Mouse (Mus musculus) neural tube, embryonic 13.5 days (tissue): Measurements from ENCODE around the gene Tfpi. TPM values are rescaled to one million over a fixed set of nuclear protein-coding genes. Genes with fewer than 3 reads are reported as not detected.
"Not testable (repeated sequence)": the region's sequence is repeated elsewhere in the genome, so short reads cannot be mapped to it uniquely, and the experiment has no call there.

Experiments
- ATAC-seq: fragments of 200-750 bp; cut with Nextera tagmentation; 2 replicates; pipeline ENCODE4 v1.8.0; 2017; ENCODE audit warnings: low read depth, mild to moderate bottlenecking, moderate TSS enrichment, moderate library complexity
- H3K27ac ChIP-seq: fragments of 300-500 bp; sonication (generic); replicated peaks from 2 replicates; pipeline ENCODE4 v1.5.1; 2015; ENCODE audit warnings: moderate library complexity, mild to moderate bottlenecking, inconsistent platforms
- H3K27me3 ChIP-seq: fragments of 300-500 bp; sonication (generic); 2 replicates; pipeline ENCODE4 v1.6.1; 2015; ENCODE audit warnings: mild to moderate bottlenecking, inconsistent platforms
- H3K36me3 ChIP-seq: fragments of 300-500 bp; sonication (generic); 2 replicates; pipeline ENCODE4 v1.6.1; 2015; ENCODE audit warnings: mild to moderate bottlenecking, inconsistent platforms
- H3K4me1 ChIP-seq: fragments of 300-500 bp; sonication (generic); replicated peaks from 2 replicates; pipeline ENCODE4 v1.6.1; 2015; ENCODE audit warnings: inconsistent platforms
- H3K4me2 ChIP-seq: fragments of 300-500 bp; sonication (generic); 2 replicates; pipeline ENCODE4 v1.6.1; 2015; ENCODE audit warnings: inconsistent platforms, mild to moderate bottlenecking, moderate library complexity
- H3K4me3 ChIP-seq: fragments of 300-500 bp; sonication (generic); 2 replicates; pipeline ENCODE4 v1.5.1; 2015; ENCODE audit warnings: mild to moderate bottlenecking, inconsistent platforms
- H3K9ac ChIP-seq: fragments of 300-500 bp; sonication (generic); 2 replicates; pipeline ENCODE4 v1.6.1; 2015; ENCODE audit warnings: moderate library complexity, mild to moderate bottlenecking, inconsistent platforms
- H3K9me3 ChIP-seq: fragments of 300-500 bp; sonication (generic); 2 replicates; pipeline ENCODE4 v1.6.1; 2016; ENCODE audit warnings: inconsistent platforms
- whole genome bisulfite sequencing: fragments of 180-500 bp; shearing (Covaris S2); methylation state at CpG from one replicate; pipeline ENCODE4 v1.1.7; 2015; 5-methylcytosine and 5-hydroxymethylcytosine counted together
- polyA plus RNA-seq: library from polyadenylated mRNA; unstranded; fragments of >200 nt; fragmentation: Nextera tagmentation; extraction: Ambion mirVana; gene quantifications from 2 replicates; pipeline ENCODE4 v1.2.1, GENCODE M21; 2015

Tfpi gene
- polyA plus RNA-seq: 26.3 and 28.7 TPM in 2 replicates

DNA sequence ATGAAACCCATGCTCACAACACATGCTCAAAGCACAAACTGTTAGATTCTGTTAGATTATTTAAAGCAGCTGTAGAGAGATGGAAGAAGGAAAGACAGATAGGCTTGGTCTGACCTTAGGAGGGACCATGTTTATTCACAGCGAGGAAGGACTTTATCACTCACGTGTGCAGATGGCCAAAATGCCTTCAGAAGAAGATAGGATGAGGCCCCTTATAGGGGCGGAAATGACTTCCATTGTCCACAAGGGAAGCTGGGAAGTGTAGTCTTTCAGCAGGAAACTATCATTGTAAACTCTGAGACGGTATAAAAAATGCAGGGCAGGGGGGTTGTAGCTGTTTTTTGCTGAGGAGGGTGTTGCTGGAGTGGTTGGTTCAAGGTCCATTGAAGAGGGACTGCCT is at the start of gene Tfpi:
Gene Tfpi (minus strand): TSS at position 199 of the 400 bp plus-strand sequence.
- peak within 1 kb of the TSS; percentile 23; the same call in 1 of the 2 replicates for H3K27ac ChIP-seq
- no peaks in the 10 kb centered on the region for H3K9me3 ChIP-seq
- 68% methylated on average over 4 of the region's 4 CpGs for WGBS
- H3K4me1 ChIP-seq: no peaks in the 10 kb centered on the region; the same call in 1 of the 2 replicates
- H3K4me3 ChIP-seq: peak within 1 kb of the TSS; percentile 10
- no peaks in the 10 kb centered on the region for H3K27me3 ChIP-seq
- no peak within 1 kb of the TSS; the same call in 1 of the 2 replicates for H3K9ac ChIP-seq
- H3K36me3 ChIP-seq: no peaks in the 10 kb centered on the region
- H3K4me2 ChIP-seq: peak within 1 kb of the TSS; percentile 37
- ATAC-seq: no peak

DNA sequence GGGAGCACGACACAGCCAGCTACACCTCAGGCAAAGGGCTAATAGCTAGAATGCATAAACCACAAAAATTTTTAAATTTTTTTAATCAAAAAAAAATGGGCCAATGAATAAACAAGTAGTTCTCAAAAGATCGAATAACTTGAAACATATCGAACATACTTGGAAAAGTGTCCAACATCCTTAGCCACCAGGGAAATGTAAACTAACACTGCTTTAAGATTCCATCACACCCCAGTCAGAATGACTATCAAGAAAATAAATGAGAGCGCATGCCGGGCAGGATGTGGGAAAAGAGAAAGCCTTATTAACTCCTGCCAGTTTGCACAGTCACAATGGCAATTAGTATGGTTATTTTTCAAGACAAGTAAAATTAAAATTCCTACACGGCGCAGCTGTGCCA is 49.6 kb upstream of the Tfpi start:
- WGBS: 74% methylated on average over 7 of the region's 7 CpGs
- no peaks in the 10 kb centered on the region for H3K36me3 ChIP-seq
- ATAC-seq: no peak
- H3K9me3 ChIP-seq: no peaks in the 10 kb centered on the region
- no peaks in the 10 kb centered on the region for H3K27me3 ChIP-seq
- no peaks in the 10 kb centered on the region for H3K4me1 ChIP-seq
- H3K9ac ChIP-seq: no peak overlapping the region
- no peak overlapping the region for H3K4me3 ChIP-seq
- H3K27ac ChIP-seq: no peak overlapping the region
- H3K4me2 ChIP-seq: no peak overlapping the region

DNA sequence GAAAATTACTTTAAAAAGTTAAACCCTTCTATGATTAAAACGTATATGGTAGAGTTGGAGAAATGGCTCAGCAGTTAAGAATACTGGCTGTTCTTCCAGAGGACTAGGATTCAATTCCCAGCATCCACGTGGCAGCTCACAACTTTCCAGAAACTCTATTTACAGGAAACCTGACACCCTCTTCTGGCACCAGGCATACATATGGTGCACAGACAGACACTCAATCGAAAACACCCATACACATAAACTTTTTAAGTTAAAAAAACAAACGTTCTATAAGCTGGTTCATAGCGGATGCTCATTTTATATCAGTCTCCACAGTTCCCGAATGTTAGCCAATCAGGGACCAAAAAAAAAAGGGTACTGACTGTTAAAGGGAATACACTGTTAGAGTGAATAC is 49.2 kb upstream of the Tfpi start:
- H3K4me3 ChIP-seq: no peak overlapping the region
- H3K9ac ChIP-seq: no peak overlapping the region
- no peak overlapping the region for H3K4me2 ChIP-seq
- H3K27me3 ChIP-seq: no peaks in the 10 kb centered on the region
- no peak overlapping the region for H3K27ac ChIP-seq
- H3K36me3 ChIP-seq: no peaks in the 10 kb centered on the region
- no peaks in the 10 kb centered on the region for H3K4me1 ChIP-seq
- H3K9me3 ChIP-seq: no peaks in the 10 kb centered on the region
- ATAC-seq: no peak
- 75% methylated on average over 6 of the region's 6 CpGs for WGBS

DNA sequence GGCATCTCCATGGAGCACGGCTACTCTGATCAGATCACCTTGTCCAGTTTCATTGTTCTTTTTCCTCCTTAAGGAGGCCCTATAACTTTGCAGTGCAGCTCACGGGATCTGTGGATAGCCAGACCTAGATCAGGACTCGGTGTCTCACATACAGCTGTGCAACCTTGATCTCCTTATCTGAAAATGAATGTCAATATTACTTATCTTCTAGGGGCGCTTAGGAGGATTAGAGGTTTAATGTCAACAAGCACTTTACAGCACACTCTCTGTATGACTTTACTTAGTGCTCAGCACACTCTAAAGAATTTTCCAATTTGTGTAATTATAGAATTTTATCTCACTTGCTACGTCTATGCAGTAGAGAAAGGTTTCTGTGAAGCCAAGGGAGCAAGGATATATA is 48.5 kb upstream of the Tfpi start:
- Histone ChIP-seq H3K27me3 (no peaks in the 10 kb centered on the region), H3K4me1 (no peaks in the 10 kb centered on the region), H3K36me3 (no peaks in the 10 kb centered on the region), H3K4me3 (no peak overlapping the region), H3K9me3 (no peaks in the 10 kb centered on the region), H3K27ac (no peak overlapping the region), H3K9ac (no peak overlapping the region), H3K4me2 (no peak overlapping the region)
- no peak for ATAC-seq
- 91% methylated on average over 5 of the region's 5 CpGs for WGBS

DNA sequence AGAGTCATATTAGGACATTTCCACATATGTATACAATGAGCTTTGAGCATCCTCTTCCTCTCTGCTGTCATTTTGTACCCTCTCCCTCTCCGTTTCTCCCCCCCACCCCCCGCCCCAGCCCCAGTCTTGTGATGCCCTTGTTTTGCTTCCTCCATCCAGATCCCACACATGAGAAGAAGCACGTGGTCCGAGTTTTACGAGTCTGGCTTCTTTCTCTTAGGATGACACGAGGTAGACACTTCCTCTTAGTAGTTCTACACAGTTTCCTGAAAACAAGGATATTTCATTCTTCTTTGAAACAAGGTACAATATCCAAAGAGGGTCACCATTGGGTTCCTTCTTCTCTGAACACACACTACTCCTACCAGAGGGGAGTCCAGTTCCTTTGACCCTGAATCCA is 47.4 kb upstream of the Tfpi start:
- no peak for ATAC-seq
- Histone ChIP-seq H3K36me3 (no peaks in the 10 kb centered on the region), H3K9me3 (no peaks in the 10 kb centered on the region), H3K4me3 (no peak overlapping the region), H3K4me2 (no peak overlapping the region), H3K27me3 (no peaks in the 10 kb centered on the region), H3K9ac (no peak overlapping the region), H3K4me1 (no peaks in the 10 kb centered on the region), H3K27ac (no peak overlapping the region)
- WGBS: 87% methylated on average over 6 of the region's 6 CpGs

DNA sequence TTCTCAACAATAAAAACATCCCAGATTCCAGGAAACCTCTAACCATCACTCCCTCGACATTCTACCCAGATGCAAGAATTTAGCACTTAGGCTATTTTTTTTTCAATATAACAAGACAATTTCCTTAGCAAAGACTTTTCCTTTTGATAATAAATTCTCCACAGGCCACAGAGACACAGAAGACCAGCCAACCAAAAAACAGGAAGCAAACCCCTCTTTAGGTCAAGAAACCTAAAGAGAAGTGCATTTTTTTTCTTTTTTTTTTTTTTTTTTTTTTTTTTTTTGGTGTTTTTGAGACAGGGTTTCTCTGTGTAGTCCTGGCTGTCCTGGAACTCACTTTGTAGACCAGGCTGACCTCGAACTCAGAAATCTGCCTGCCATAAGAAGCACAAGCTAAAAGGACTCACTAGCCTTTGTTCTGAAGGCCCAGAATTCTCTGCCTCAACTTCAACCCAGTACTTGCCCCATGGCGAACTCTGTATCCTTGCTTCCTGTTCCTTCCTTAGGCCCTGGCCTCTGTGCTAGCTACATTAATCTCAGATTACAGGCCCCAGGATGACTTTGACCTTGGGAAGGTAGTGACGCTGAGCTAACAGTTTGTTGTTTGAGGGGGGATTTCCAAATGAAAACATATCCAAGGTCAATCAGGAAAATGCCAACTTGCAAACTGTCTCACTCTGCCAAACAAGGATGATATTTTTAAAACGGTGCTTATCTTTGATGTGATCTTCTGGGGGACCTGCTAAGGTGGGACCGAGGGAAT is 46.7 kb upstream of the Tfpi start:
- H3K4me3 ChIP-seq: no peak overlapping the region
- H3K9me3 ChIP-seq: no peaks in the 10 kb centered on the region
- no peak overlapping the region for H3K9ac ChIP-seq
- no peak for ATAC-seq
- H3K36me3 ChIP-seq: no peaks in the 10 kb centered on the region
- H3K4me2 ChIP-seq: no peak overlapping the region
- H3K27me3 ChIP-seq: no peaks in the 10 kb centered on the region
- whole genome bisulfite sequencing: 81% methylated on average over 6 of the region's 6 CpGs
- H3K4me1 ChIP-seq: no peaks in the 10 kb centered on the region
- H3K27ac ChIP-seq: no peak overlapping the region

DNA sequence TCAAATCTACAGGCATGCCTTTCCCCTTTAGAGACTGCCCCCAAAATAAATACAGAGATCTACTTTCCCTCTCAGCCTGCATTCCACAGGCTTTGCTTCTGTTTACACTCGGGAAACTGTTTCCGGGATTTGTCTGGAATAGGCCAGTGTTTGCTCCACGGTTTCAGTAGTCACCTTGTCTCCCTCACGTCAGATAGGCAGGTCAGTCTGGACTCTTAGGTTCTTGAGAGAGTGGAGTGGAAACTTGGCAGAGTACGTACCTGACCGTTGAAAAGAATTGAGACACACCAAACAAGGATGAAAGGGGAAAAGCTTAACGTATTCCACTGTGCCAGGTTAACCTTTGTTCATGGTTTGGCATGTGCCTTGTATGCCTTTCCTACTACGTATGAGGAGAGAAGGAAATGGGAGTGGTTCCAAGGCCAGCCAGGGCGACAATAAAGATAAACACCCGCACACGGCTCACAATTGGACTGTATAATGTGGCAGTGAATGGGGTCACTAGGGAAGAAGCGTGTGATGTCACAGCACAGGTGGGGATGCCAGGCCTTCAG is 43.0 kb upstream of the Tfpi start:
- no peak overlapping the region for H3K4me2 ChIP-seq
- WGBS: 82% methylated on average over 12 of the region's 12 CpGs
- ATAC-seq: no peak
- no peak overlapping the region for H3K4me3 ChIP-seq
- H3K36me3 ChIP-seq: no peaks in the 10 kb centered on the region
- no peak overlapping the region for H3K9ac ChIP-seq
- no peaks in the 10 kb centered on the region for H3K4me1 ChIP-seq
- no peaks in the 10 kb centered on the region for H3K27me3 ChIP-seq
- H3K9me3 ChIP-seq: 0 out of 2 replicates have a peak, but pooled peaks cover 5% of the 10 kb centered on the region
- H3K27ac ChIP-seq: no peak overlapping the region

DNA sequence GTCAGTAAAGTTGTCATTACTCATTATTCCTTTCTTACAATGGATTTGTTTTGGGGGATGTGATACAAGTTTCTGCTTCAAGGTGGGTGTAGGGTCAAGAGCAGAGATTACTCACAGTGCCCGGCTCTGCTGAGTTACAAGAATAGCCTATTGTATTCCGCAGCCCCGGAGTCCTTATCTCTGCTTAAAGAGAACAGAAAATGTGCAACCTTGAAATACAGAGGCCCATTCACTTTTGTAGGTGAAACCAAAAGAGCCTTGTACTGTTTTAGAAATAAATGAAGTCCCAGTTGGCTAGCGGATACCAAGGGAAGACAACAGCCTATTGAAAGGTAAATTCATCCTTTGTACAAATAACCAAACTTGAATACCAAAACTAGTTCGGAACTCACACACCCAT is 42.2 kb upstream of the Tfpi start:
- Histone ChIP-seq H3K4me2 (no peak overlapping the region), H3K4me1 (no peaks in the 10 kb centered on the region), H3K27me3 (no peaks in the 10 kb centered on the region), H3K36me3 (no peaks in the 10 kb centered on the region), H3K9me3 (0 out of 2 replicates have a peak, but pooled peaks cover 5% of the 10 kb centered on the region), H3K9ac (no peak overlapping the region), H3K4me3 (no peak overlapping the region), H3K27ac (no peak overlapping the region)
- WGBS: 55% methylated on average over 5 of the region's 5 CpGs
- no peak for ATAC-seq

DNA sequence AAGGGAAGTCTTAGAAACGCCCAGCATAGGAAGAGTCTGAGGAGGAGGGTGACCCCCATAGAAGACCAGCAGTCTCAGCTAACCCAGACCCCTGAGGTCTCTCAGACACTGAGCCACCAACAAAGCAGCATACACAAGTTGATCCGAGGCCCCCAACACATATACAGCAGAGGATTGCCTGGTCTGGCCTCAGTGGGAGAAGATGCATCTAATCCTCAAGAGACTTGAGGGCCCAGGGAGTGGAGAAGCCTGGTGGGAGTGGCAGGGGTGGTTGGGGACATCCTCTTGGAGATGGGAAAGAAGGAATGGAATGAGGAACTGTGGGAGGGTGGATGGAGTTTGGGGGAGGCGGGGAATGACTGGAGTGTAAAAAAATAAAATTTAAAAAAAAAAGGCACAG is 36.7 kb upstream of the Tfpi start:
- Histone ChIP-seq H3K27ac (no peak overlapping the region), H3K4me2 (no peak overlapping the region), H3K27me3 (no peaks in the 10 kb centered on the region), H3K4me1 (no peaks in the 10 kb centered on the region), H3K36me3 (no peaks in the 10 kb centered on the region), H3K9me3 (0 out of 2 replicates have a peak, but pooled peaks cover 5% of the 10 kb centered on the region), H3K9ac (no peak overlapping the region), H3K4me3 (no peak overlapping the region)
- ATAC-seq: no peak
- WGBS: 94% methylated on average over 3 of the region's 3 CpGs

DNA sequence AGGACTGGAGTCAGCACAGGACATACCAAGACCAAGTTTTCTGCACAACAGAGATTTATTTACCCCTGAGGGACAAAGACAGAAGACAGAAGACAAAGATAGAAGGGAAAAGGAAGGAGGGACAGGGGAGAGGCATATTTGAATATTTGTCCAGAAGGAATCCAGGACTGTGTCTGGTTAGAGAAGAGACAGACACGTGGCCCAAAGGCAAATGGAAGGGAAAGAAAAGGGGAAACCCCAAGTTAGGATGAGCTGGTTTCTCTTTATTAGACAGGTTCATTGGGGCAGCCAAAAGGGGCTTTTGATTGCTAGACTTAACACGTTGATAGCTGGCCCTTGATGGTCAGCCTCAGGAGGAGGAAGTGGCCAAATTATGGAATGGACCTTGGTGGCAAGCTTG is 34.9 kb upstream of the Tfpi start:
- H3K9me3 ChIP-seq: 0 out of 2 replicates have a peak, but pooled peaks cover 2% of the 10 kb centered on the region
- no peak overlapping the region for H3K9ac ChIP-seq
- 79% methylated on average over 2 of the region's 2 CpGs for WGBS
- no peaks in the 10 kb centered on the region for H3K4me1 ChIP-seq
- H3K27me3 ChIP-seq: no peaks in the 10 kb centered on the region
- H3K36me3 ChIP-seq: no peaks in the 10 kb centered on the region
- no peak overlapping the region for H3K4me3 ChIP-seq
- no peak for ATAC-seq
- no peak overlapping the region for H3K27ac ChIP-seq
- H3K4me2 ChIP-seq: no peak overlapping the region

DNA sequence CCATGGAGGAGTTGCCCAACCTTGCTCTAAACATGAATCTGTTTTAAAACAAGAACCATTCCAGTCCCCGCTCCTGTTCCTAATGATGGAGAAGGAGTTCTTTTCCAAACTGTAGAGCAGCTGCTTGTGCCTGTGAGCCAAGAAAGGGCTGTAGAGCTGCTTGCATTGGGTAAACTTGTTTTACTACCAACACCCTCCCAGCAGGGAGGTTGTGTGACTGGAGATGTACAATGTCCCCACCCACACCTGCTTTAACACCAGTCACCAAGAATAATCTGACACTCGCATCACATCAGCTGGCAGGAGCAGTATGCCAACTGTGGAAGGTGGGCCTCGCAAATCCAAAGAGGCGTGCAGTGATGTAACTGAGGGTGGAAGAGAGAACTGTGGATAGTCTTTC is 34.5 kb upstream of the Tfpi start:
- no peaks in the 10 kb centered on the region for H3K4me1 ChIP-seq
- H3K27me3 ChIP-seq: no peaks in the 10 kb centered on the region
- H3K4me2 ChIP-seq: no peak overlapping the region
- no peak overlapping the region for H3K9ac ChIP-seq
- no peaks in the 10 kb centered on the region for H3K9me3 ChIP-seq
- no peak overlapping the region for H3K27ac ChIP-seq
- 95% methylated on average over 4 of the region's 4 CpGs for WGBS
- no peaks in the 10 kb centered on the region for H3K36me3 ChIP-seq
- no peak for ATAC-seq
- H3K4me3 ChIP-seq: no peak overlapping the region

DNA sequence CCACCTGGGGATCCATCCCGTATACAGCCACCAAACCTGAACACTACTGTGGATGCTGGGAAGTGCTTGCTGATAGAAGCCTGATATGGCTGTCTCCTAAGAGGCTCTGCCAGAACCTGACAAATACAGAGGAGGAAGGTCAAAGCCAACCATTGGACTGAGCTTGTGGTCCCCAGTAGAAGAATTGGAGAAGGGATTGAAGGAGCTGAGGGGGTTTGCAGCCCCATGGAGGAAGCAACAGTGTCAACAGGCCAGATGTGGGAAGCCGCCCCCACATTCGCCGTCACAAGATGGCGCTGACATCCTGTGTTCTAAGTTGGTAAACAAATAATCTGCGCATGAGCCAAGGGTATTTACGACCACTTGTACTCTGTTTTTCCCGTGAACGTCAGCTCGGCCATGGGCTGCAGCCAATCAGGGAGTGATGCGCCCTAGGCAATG is 28.4 kb upstream of the Tfpi start:
- not testable (repeated sequence) for H3K9me3 ChIP-seq, H3K27ac ChIP-seq, H3K27me3 ChIP-seq, H3K36me3 ChIP-seq, H3K4me1 ChIP-seq, H3K4me3 ChIP-seq
- Histone ChIP-seq H3K4me2 (peak overlapping the region; percentile 37), H3K9ac (0 out of 2 replicates have a peak overlapping the region, but pooled peaks have one; percentile 14)
- WGBS: 58% methylated on average over 6 of the region's 11 CpGs
- peak; percentile 75 for ATAC-seq
